Mouse (Mus musculus) lung, postnatal 10 days (tissue): ENCODE measurements around the gene Aida.
"Not testable (repeated sequence)": the region's sequence is repeated elsewhere in the genome, so short reads cannot be mapped to it uniquely, and the experiment has no call there.

Source experiments
- DNase-seq: peaks from one replicate; pipeline ENCODE4 v3.0.0; 2021

Aida gene

GRCm38 (mm10) chr1:183322496-183322895 is 26.1 kb downstream of the Aida start:
- DNase-seq, result not testable (repeated sequence)

DNA sequence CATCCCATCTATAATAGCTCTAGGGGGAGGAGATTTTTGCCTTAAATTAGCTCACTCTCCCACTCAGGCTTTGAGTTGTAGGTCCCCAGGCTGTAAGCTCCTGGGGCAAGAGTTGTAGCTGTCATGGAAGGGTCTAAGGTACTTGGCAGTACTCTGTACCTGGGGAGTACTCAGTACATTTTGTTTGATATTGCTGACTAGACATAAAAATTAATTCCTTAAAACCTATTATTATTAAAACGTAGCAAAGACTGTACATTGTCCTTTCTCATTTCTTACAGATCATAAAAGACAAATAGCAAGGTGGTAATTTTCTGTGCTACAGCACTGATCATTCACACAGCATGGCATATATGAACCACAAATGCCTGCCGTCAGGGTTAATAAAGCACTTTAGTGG is 27.5 kb downstream of the Aida start:
- no peak for DNase-seq

- no peak for DNase-seq
Measured at GRCm38 (mm10) chr1:183324433-183324832, 28.0 kb downstream of the Aida start.

DNA sequence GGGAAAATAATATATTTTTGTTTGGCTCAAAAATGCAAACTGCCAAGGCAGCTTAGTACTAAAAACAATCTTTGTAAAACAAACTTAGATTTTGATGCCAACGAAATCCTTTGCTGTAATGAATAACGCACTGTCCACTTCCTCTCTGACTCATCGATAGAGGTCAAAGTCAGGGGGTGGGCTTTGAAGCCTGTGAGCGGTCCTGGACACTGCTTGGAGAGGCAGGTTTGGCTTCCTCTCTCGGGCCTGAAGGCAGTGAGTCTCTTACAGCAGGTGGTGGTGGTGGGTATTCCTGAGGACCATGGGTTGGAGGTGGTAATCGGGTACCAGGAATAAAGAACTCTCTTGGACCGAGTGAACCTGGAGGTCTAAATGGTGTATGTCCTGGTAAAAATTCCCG is 30.8 kb downstream of the Aida start:
- DNase-seq, result no peak

- not testable (repeated sequence) for DNase-seq
Measured at GRCm38 (mm10) chr1:183342902-183343301, 46.5 kb downstream of the Aida start.

DNA sequence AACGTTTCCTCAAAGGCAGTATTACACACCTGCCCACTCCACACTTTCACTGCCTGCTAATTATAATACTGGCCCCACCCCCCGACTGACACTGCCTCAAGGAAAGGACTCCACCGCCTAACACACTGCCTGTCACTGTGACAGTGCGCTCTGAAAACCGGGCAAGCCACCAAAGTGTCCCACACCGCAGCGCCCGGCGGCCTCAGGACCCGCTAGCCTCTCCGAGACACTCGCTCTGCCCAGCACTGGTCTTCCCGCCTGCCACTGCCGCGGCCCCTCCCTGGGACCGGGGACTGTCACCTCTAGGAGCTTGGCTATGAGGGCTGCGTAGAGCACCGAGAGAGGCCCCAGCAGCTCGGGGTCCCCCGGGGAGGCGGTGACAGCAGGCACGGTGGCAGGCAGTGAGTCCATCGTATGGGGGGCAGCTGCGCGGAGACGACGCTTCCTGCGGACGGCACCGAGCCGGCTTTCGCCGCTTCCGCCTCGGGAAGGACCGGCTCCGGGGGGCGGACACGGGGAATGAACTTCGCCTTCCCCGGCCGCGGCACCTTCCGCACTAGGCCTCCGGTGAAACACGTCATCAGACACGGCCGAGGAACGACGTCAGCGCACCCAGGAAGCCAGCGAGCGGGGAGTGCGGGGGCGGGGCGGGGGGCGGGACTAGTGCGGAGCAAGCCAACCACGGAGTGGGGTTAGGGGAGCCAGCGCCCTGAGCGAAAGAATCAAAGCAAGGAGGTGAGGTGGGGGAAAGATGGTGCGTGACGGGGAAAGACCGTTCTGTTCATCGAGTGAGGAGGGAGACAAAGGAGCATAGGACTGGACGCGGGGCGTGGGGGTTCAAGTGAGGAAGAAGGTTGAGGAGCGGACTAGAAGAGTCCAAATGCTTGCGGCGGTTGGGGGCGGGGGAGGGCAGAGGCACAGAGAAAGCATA is 48.8 kb downstream of the Aida start:
- peak; percentile 91 for DNase-seq

GRCm38 (mm10) chr1:183345817-183346195 is 49.4 kb downstream of the Aida start:
- DNase-seq, result no peak

DNA sequence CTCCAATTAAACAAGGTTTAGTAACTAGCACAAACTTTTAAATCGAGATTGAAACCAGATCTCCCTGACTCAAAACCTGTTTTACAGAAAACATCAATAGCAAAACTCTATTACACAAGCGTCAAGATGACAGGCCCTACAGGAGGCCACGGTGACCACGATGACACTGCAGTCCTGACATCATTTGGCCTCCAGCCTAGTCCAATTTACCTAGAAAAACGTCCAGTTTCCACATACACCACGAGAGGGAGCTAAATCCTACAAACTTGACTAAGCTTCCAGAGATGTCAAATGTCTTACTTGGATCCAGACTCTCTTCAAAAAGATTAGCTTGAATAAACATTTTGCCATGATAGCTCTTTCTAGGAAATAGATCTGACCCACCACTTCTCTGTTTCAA is 53.5 kb downstream of the Aida start:
- peak; percentile 83 for DNase-seq

DNA sequence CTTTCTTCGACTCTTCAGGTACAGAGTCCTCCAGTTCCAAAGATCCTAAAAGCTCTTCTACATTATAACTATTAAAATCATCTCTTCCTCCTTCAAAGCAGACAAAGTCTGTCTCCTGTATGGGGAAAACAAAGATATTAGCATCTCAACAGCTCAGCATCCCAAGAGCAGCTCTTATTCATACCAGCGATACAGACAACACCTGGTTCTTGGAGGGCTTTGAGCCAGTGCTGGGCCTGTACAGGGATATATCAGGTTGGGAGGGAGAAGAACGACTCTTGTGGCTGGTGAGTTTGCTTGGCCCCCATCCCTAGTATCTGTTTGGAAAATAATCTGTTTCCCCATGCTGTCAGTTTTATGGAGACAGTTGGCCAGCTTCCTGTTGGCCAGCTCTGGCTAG is 62.5 kb downstream of the Aida start:
- DNase-seq, result no peak

GRCm38 (mm10) chr1:183362301-183362700 is 65.9 kb downstream of the Aida start:
- no peak for DNase-seq

GRCm38 (mm10) chr1:183362729-183363576 is 66.6 kb downstream of the Aida start:
- peak; percentile 24 for DNase-seq

- DNase-seq, result no peak
Measured at GRCm38 (mm10) chr1:183363577-183363867, 67.1 kb downstream of the Aida start.

DNA sequence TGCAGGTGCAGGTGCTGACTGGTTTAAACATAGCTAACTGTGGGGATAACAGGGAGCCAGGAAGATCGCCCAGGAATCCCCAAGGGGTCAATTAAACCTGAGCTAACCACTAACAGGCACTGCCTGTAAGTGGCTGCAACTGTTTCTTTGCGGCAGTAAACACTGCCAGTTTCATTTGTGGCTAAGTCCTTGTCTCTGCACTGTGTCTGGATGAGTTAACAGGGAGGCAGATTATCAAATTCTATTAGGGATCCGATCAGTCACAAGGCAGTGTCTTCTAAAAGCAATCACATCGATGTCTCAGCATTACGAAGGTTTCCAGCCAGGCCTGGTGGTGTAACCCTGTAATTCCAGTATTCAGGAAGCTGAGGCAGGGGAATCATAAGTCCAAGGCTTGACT is 70.0 kb downstream of the Aida start:
- DNase-seq, result no peak

- peak; percentile 24 for DNase-seq
Measured at GRCm38 (mm10) chr1:183368601-183369400, 72.4 kb downstream of the Aida start.

DNA sequence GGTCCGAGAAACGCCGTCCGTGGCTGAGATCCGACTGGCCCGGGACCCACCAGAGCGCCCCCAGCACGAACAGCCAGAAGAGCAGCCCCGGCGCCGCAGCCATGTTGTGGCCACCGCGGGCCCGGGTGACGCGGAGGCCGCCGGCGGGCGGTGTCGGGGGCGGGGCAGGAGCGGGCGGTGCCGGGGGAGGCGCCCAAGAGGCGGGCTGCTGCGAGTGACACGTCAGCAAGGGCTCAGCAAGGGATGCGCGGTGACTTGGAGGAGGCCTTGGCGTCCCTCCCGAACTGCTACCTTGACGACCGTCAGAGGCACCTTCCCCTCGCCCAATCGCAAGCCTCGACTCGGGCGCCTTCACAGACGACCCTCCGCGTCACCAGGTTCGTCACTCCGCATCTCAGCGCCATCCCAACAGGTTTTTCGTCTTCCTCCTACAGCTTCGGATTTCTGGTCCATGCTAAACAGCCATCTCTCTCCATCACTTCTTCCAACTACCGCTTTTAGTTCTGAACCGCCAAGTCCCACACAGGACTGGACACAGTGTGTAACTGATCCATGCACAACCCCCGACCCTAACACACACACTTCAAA is 73.1 kb downstream of the Aida start, which contains the start of gene Mia3:
Gene Mia3, minus strand, starts transcription at position 127 of the 588 bp plus-strand sequence.
- DNase-seq, result peak; percentile 96

DNA sequence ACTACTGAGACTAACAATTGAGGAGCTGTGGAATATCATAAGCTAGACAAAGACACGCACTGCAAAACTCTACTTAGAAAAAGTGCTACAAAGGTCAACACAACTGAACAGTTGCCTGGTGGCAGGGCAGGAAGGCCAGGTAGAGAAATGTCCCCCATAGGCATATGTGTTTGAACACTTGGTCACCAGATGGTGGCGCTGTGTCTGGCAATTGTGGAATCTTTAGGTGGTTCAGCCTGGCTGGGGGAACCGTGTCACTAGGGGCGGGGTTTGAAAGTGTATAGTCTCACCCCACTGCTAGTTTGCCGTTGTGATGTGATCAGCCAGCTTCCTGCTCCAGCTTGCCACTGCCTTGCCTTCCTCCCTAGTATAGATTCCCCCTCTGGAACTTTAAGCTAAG is 78.3 kb downstream of the Aida start:
- DNase-seq, result no peak
